In genomic region chr11:119539944-119540343, GRCm38 (mm10) we compare ENCODE assay signal across 14 mouse cellular contexts. TPM values are rescaled to one million over a fixed set of nuclear protein-coding genes. Genes with fewer than 3 reads are reported as not detected.
DNase-seq lines count a peak whose midpoint lies in the region; ATAC-seq and TF ChIP-seq lines count a peak whose summit lies in the region.
"Had no signal": no experiment of that assay in that cellular context is flagged by ENCODE, and none has a peak within 500 bp of the region (broad histone marks: within the 10 kb centered on the region; RNA-seq: fewer than 3 reads in every experiment).

No protein-coding gene starts in this region.

- no peak for ATAC-seq in liver, embryonic 11.5 days (replicated peaks; ENCODE audit: low FRiP score)
- no peak for ATAC-seq in midbrain, postnatal 0 days (ENCODE audit: low FRiP score)
- ATAC-seq: intestine, embryonic 16.5 days had no signal

- H3K9me3 ChIP-seq in liver, embryonic 11.5 days (ENCODE audit: control insufficient read depth, low read length) = no peaks in the 10 kb centered on the region
- H3K9me3 ChIP-seq in midbrain, postnatal 0 days (ENCODE audit: low read length) = no peaks in the 10 kb centered on the region
- H3K9me3 ChIP-seq: G1E; heart, embryonic 13.5 days; midbrain, embryonic 12.5 days had no signal

- 29% methylated on average over 14 of the region's 14 CpGs for WGBS in liver, embryonic 11.5 days
- 28% methylated on average over 14 of the region's 14 CpGs for WGBS in midbrain, postnatal 0 days

- no peaks in the 10 kb centered on the region for H3K4me1 ChIP-seq in liver, embryonic 11.5 days (replicated peaks; ENCODE audit: control insufficient read depth, insufficient read depth, low read length)
- H3K4me1 ChIP-seq in midbrain, postnatal 0 days (ENCODE audit: insufficient read depth, low read length) = no peaks in the 10 kb centered on the region
- H3K4me1 ChIP-seq: heart, embryonic 13.5 days; midbrain, embryonic 12.5 days had no signal

- H3K9ac ChIP-seq in liver, embryonic 11.5 days (ENCODE audit: low read depth, low read length) = no peak overlapping the region
- H3K9ac ChIP-seq in midbrain, postnatal 0 days (replicated peaks; ENCODE audit: low read length, poor library complexity, severe bottlenecking) = 0 out of 2 replicates have a peak overlapping the region, but pooled peaks have one; percentile 24
- H3K9ac ChIP-seq: heart, embryonic 13.5 days; midbrain, embryonic 12.5 days had no signal

- H3K36me3 ChIP-seq in liver, embryonic 11.5 days (ENCODE audit: control insufficient read depth, insufficient read depth, low read length) = no peaks in the 10 kb centered on the region
- no peaks in the 10 kb centered on the region for H3K36me3 ChIP-seq in midbrain, postnatal 0 days (ENCODE audit: insufficient read depth, low read length)
- H3K36me3 ChIP-seq: G1E; heart, embryonic 13.5 days; midbrain, embryonic 12.5 days had no signal

- TF ChIP-seq CTCF in midbrain, postnatal 0 days (IDR thresholded peaks at IDR 0.05) = no peak

- H3K4me2 ChIP-seq in liver, embryonic 11.5 days = no peak overlapping the region
- H3K4me2 ChIP-seq in midbrain, postnatal 0 days (ENCODE audit: low read depth, low read length, poor library complexity, severe bottlenecking) = no peak overlapping the region
- H3K4me2 ChIP-seq: heart, embryonic 13.5 days; midbrain, embryonic 12.5 days had no signal

- H3K4me3 ChIP-seq in liver, embryonic 11.5 days (ENCODE audit: low read depth, low read length) = no peak overlapping the region
- H3K4me3 ChIP-seq in midbrain, postnatal 0 days (ENCODE audit: low read depth, low read length) = no peak overlapping the region
- H3K4me3 ChIP-seq: heart, embryonic 13.5 days; midbrain, embryonic 12.5 days had no signal

- peaks cover 50% of the 10 kb centered on the region for H3K27me3 ChIP-seq in liver, embryonic 11.5 days (replicated peaks; ENCODE audit: control insufficient read depth, insufficient read depth, low read length)
- H3K27me3 ChIP-seq in midbrain, postnatal 0 days (ENCODE audit: insufficient read depth, low read length) = no peaks in the 10 kb centered on the region

- no peak overlapping the region for H3K27ac ChIP-seq in liver, embryonic 11.5 days (ENCODE audit: low read depth, low read length)
- no peak overlapping the region; the same call in 1 of the 2 replicates for H3K27ac ChIP-seq in midbrain, postnatal 0 days (ENCODE audit: low read depth, low read length)
- H3K27ac ChIP-seq: heart, embryonic 13.5 days; midbrain, embryonic 12.5 days had no signal

- peak; percentile 19 for DNase-seq in adrenal gland, postnatal 10 days
- no peak for DNase-seq in adrenal gland, adult 2 months
- peak; percentile 46 for DNase-seq in liver, embryonic 11.5 days (ENCODE audit: low spot score)
- no peak for DNase-seq in liver
- DNase-seq in cerebellum, postnatal 36 days = peak; percentile 62 to 66
- DNase-seq in midbrain, postnatal 0 days (ENCODE audit: low spot score) = no peak
- no peak for DNase-seq in right cerebral cortex, adult 18-20 months
- DNase-seq in layer of hippocampus, adult 9-10 months (ENCODE audit: low spot score) = no peak
- DNase-seq: adrenal gland, postnatal 25 days; thymus, postnatal 14 days had no signal

RNA-seq across cellular contexts. Expression of gene Nptx1, which starts 7.6 kb away (rescaled TPM):
- 1 to 10 TPM; 2.5 to 3.4 TPM for total RNA-seq in adrenal gland, postnatal 10 days (2021)
- total RNA-seq in adrenal gland, adult 2 months (2021) = 1 to 10 TPM; 2.2 to 4.9 TPM
- 1.9 and 2.2 TPM in 2 replicates for polyA plus RNA-seq in adrenal gland, adult 2 months (2012; rRNA removed)
- polyA plus RNA-seq in liver, embryonic 11.5 days (2014; fragmentation: Nextera tagmentation; extraction: Ambion mirVana) = 0.23 and 0.34 TPM in 2 replicates
- total RNA-seq in midbrain, postnatal 0 days (2014; rRNA removed) = 16.3 and 22.4 TPM in 2 replicates
- 7.5 and 7.6 TPM in 2 replicates for polyA plus RNA-seq in midbrain, postnatal 0 days (2015; fragmentation: Nextera tagmentation; extraction: Ambion mirVana)
- polyA plus RNA-seq: G1E had no signal

RNA-seq across cellular contexts. Expression of gene Endov, which starts 48.8 kb away (rescaled TPM):
- total RNA-seq in adrenal gland, postnatal 10 days (2021) = 10 to 100 TPM; 20.0 to 25.0 TPM
- total RNA-seq in adrenal gland, adult 2 months (2021) = 10 to 100 TPM; 12.1 to 18.9 TPM
- polyA plus RNA-seq in adrenal gland, adult 2 months (2012; rRNA removed) = 12.8 and 14.7 TPM in 2 replicates
- 13.2 and 14.2 TPM in 2 replicates for polyA plus RNA-seq in liver, embryonic 11.5 days (2014; fragmentation: Nextera tagmentation; extraction: Ambion mirVana)
- 36.7 and 42.0 TPM in 2 replicates for total RNA-seq in midbrain, postnatal 0 days (2014; rRNA removed)
- polyA plus RNA-seq in midbrain, postnatal 0 days (2015; fragmentation: Nextera tagmentation; extraction: Ambion mirVana) = 13.2 and 13.3 TPM in 2 replicates

Comparison
In these comparisons a context has a peak if more than half of its experiments do, and no peak if none do; other contexts are left out.
1. DNase-seq: peak in adrenal gland, postnatal 10 days (single experiment), liver, embryonic 11.5 days (single experiment) and cerebellum, postnatal 36 days (2 of 2); none in adrenal gland, adult 2 months (single experiment), liver (single experiment), midbrain, postnatal 0 days (single experiment), right cerebral cortex, adult 18-20 months (single experiment) and layer of hippocampus, adult 9-10 months (single experiment).